Mouse (Mus musculus): Measurements from ENCODE around the gene Fut7. TPM values are rescaled to one million over a fixed set of nuclear protein-coding genes. Genes with fewer than 3 reads are reported as not detected.
A peak's percentile ranks its signal among the peaks of the same experiment; 100 is the strongest.

The Fut7 gene
- polyA plus RNA-seq, 1 experiment from 2014 or later, result 0.11 TPM

- Histone ChIP-seq H3K9ac (ENCODE audit: low read length) (peak overlapping the region; percentile 80; the same call in 1 of the 2 replicates), H3K27ac (ENCODE audit: low read depth, low read length) (no peak overlapping the region)
- no peak for ATAC-seq (ENCODE audit: insufficient read depth, low FRiP score, low TSS enrichment)
These were observed 6.5 kb downstream of the Fut7 start for GRCm38 (mm10) chr2:25429435-25430180.

GRCm38 (mm10) chr2:25430395-25431233, 7.5 kb downstream of the Fut7 start:
- H3K9ac ChIP-seq (ENCODE audit: low read length), result no peak overlapping the region
- H3K4me1 ChIP-seq (ENCODE audit: control insufficient read depth, insufficient read depth, low read length), result 0 out of 2 replicates have a peak, but pooled peaks cover 3% of the 10 kb centered on the region
- H3K9me3 ChIP-seq (ENCODE audit: control insufficient read depth, low read length), result no peaks in the 10 kb centered on the region
- no peak overlapping the region for H3K27ac ChIP-seq (ENCODE audit: low read depth, low read length)
- peaks cover 10% of the 10 kb centered on the region; the same call in 1 of the 2 replicates for H3K27me3 ChIP-seq (ENCODE audit: control insufficient read depth, insufficient read depth, low read length)
- ATAC-seq (ENCODE audit: insufficient read depth, low FRiP score, low TSS enrichment) (no peak), DNase-seq (ENCODE audit: low spot score) (no peak)
- no peaks in the 10 kb centered on the region; the same call in 1 of the 2 replicates for H3K36me3 ChIP-seq (ENCODE audit: control insufficient read depth, insufficient read depth, low read length)
- no peak overlapping the region for H3K4me3 ChIP-seq (ENCODE audit: low read depth, low read length)
- 75% methylated on average over 17 of the region's 17 CpGs for WGBS
- H3K4me2 ChIP-seq (ENCODE audit: low read depth), result no peak overlapping the region

More at GRCm38 (mm10) chr2:25429435-25430180, 6.5 kb downstream of the Fut7 start:
- DNase-seq (ENCODE audit: low spot score), result no peak
- peak overlapping the region; percentile 73 for H3K4me3 ChIP-seq (ENCODE audit: low read depth, low read length)
- H3K27me3 ChIP-seq (ENCODE audit: control insufficient read depth, insufficient read depth, low read length), result peaks cover 14% of the 10 kb centered on the region
- no peaks in the 10 kb centered on the region for H3K9me3 ChIP-seq (ENCODE audit: control insufficient read depth, low read length)
- H3K36me3 ChIP-seq (ENCODE audit: control insufficient read depth, insufficient read depth, low read length), result no peaks in the 10 kb centered on the region
- H3K4me1 ChIP-seq (ENCODE audit: control insufficient read depth, insufficient read depth, low read length), result 0 out of 2 replicates have a peak, but pooled peaks cover 3% of the 10 kb centered on the region
- peak overlapping the region; percentile 85 for H3K4me2 ChIP-seq (ENCODE audit: low read depth)
- WGBS, result 79% methylated on average over 5 of the region's 5 CpGs

GRCm38 (mm10) chr2:25431308-25431855, 8.3 kb downstream of the Fut7 start:
- WGBS, result 38% methylated on average over 6 of the region's 6 CpGs
- Histone ChIP-seq H3K9ac (ENCODE audit: low read length) (no peak overlapping the region), H3K27me3 (ENCODE audit: control insufficient read depth, insufficient read depth, low read length) (peaks cover 6% of the 10 kb centered on the region; the same call in 1 of the 2 replicates), H3K27ac (ENCODE audit: low read depth, low read length) (no peak overlapping the region), H3K4me3 (ENCODE audit: low read depth, low read length) (no peak overlapping the region), H3K9me3 (ENCODE audit: control insufficient read depth, low read length) (no peaks in the 10 kb centered on the region), H3K4me2 (ENCODE audit: low read depth) (no peak overlapping the region), H3K4me1 (ENCODE audit: control insufficient read depth, insufficient read depth, low read length) (0 out of 2 replicates have a peak, but pooled peaks cover 3% of the 10 kb centered on the region), H3K36me3 (ENCODE audit: control insufficient read depth, insufficient read depth, low read length) (no peaks in the 10 kb centered on the region; the same call in 1 of the 2 replicates)
- ATAC-seq (ENCODE audit: insufficient read depth, low FRiP score, low TSS enrichment), result no peak
- no peak for DNase-seq (ENCODE audit: low spot score)

DNA sequence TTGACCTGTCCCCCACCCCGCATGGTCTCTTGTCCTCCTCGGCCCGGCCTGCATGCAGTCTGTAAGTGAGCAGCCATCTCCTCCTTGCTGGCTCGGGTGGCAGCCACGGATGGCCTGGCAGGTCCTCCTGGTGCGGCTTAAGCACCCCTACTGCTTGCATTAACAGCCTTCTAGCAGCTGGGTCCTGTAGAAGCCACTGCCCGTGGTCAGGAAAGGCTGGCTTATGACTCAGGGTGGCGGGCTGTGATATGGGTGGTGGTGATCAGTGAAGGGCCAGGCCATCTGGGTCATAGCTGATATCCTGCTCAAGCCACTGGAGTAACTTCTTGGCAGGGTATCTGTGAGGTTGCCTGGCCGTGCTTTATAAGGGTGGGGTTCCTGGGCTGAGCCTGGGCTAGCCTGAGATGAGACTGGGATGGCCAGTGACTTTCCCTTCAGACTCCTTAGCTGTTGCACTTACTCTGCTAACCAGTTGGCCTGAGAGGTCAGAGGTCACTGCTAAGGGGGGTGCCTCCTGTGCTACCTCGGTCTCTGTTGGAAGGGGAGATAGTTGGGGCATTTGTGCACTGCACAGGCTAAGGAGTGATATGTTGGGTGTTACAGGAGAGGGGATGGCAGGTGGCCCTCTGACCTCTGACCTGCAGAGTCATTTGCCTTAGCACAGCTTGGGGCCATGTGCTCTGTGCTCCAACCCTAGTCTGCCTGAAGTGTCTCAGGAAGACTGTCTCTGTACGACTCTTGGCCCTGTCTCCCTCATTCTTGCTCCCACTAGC, 9.4 kb downstream of the Fut7 start:
- no peaks in the 10 kb centered on the region; the same call in 1 of the 2 replicates for H3K36me3 ChIP-seq (ENCODE audit: control insufficient read depth, insufficient read depth, low read length)
- no peak overlapping the region for H3K9ac ChIP-seq (ENCODE audit: low read length)
- ATAC-seq (ENCODE audit: insufficient read depth, low FRiP score, low TSS enrichment) (no peak), DNase-seq (ENCODE audit: low spot score) (no peak)
- H3K9me3 ChIP-seq (ENCODE audit: control insufficient read depth, low read length), result no peaks in the 10 kb centered on the region
- H3K27ac ChIP-seq (ENCODE audit: low read depth, low read length), result no peak overlapping the region
- 0 out of 2 replicates have a peak, but pooled peaks cover 3% of the 10 kb centered on the region for H3K4me1 ChIP-seq (ENCODE audit: control insufficient read depth, insufficient read depth, low read length)
- no peak overlapping the region for H3K4me3 ChIP-seq (ENCODE audit: low read depth, low read length)
- WGBS, result 75% methylated on average over 11 of the region's 11 CpGs
- peaks cover 6% of the 10 kb centered on the region; the same call in 1 of the 2 replicates for H3K27me3 ChIP-seq (ENCODE audit: control insufficient read depth, insufficient read depth, low read length)
- H3K4me2 ChIP-seq (ENCODE audit: low read depth), result no peak overlapping the region

DNA sequence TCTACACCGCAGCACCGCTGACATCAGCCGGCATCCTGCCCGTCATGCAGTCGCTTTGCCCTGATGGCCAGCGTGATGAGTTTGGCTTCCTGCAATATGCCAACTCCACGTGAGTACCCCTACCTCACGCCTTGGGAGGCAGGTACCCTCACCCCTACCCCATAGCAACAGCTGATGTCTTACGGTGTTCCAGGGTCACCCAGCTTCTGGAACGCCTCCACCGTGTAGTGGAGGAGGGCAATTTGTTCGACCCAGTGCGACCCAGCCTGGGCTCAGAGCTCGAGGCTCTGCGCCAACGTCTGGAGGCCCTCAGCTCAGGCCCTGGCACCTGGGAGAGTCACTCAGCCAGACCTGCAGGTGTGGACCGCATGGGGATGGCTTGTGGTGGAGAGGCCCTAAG, 10.0 kb downstream of the Fut7 start:
- Histone ChIP-seq H3K9me3 (ENCODE audit: control insufficient read depth, low read length) (no peaks in the 10 kb centered on the region), H3K4me1 (ENCODE audit: control insufficient read depth, insufficient read depth, low read length) (0 out of 2 replicates have a peak, but pooled peaks cover 3% of the 10 kb centered on the region), H3K4me3 (ENCODE audit: low read depth, low read length) (no peak overlapping the region), H3K27ac (ENCODE audit: low read depth, low read length) (no peak overlapping the region), H3K4me2 (ENCODE audit: low read depth) (no peak overlapping the region), H3K27me3 (ENCODE audit: control insufficient read depth, insufficient read depth, low read length) (peaks cover 6% of the 10 kb centered on the region; the same call in 1 of the 2 replicates), H3K9ac (ENCODE audit: low read length) (no peak overlapping the region), H3K36me3 (ENCODE audit: control insufficient read depth, insufficient read depth, low read length) (no peaks in the 10 kb centered on the region; the same call in 1 of the 2 replicates)
- WGBS, result 88% methylated on average over 17 of the region's 17 CpGs
- DNase-seq (ENCODE audit: low spot score), result no peak
- no peak for ATAC-seq (ENCODE audit: insufficient read depth, low FRiP score, low TSS enrichment)

DNA sequence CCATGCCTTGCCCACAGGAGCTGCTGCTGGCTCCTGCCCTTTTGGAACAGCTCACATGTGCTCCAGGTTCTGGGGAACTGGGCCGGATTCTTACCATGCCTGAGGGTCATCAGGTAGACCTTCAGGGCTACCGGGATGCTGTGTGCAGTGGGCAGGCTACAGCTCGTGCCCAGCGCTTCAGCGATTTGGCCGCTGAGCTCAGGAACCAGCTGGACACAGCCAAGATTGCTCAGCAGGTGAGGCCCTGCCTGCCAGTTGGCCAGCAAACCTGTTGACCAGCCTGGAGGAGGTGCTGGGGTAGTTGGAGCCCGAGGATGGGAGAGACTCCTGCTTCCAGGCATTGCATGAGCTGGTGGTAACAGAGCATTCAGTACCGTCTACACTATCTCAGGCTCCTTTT, 11.2 kb downstream of the Fut7 start:
- no peak for DNase-seq (ENCODE audit: low spot score)
- Histone ChIP-seq H3K4me1 (ENCODE audit: control insufficient read depth, insufficient read depth, low read length) (0 out of 2 replicates have a peak, but pooled peaks cover 3% of the 10 kb centered on the region), H3K4me3 (ENCODE audit: low read depth, low read length) (no peak overlapping the region), H3K9ac (ENCODE audit: low read length) (no peak overlapping the region), H3K9me3 (ENCODE audit: control insufficient read depth, low read length) (no peaks in the 10 kb centered on the region), H3K27me3 (ENCODE audit: control insufficient read depth, insufficient read depth, low read length) (peaks cover 6% of the 10 kb centered on the region; the same call in 1 of the 2 replicates), H3K36me3 (ENCODE audit: control insufficient read depth, insufficient read depth, low read length) (peaks cover 3% of the 10 kb centered on the region; the same call in 1 of the 2 replicates), H3K4me2 (ENCODE audit: low read depth) (no peak overlapping the region), H3K27ac (ENCODE audit: low read depth, low read length) (no peak overlapping the region)
- no peak for ATAC-seq (ENCODE audit: insufficient read depth, low FRiP score, low TSS enrichment)
- WGBS, result 90% methylated on average over 8 of the region's 8 CpGs

GRCm38 (mm10) chr2:25436286-25436820, 13.3 kb downstream of the Fut7 start:
- no peaks in the 10 kb centered on the region for H3K9me3 ChIP-seq (ENCODE audit: control insufficient read depth, low read length)
- no peak overlapping the region for H3K4me3 ChIP-seq (ENCODE audit: low read depth, low read length)
- H3K36me3 ChIP-seq (ENCODE audit: control insufficient read depth, insufficient read depth, low read length), result peaks cover 3% of the 10 kb centered on the region; the same call in 1 of the 2 replicates
- no peak overlapping the region for H3K4me2 ChIP-seq (ENCODE audit: low read depth)
- no peaks in the 10 kb centered on the region for H3K27me3 ChIP-seq (ENCODE audit: control insufficient read depth, insufficient read depth, low read length)
- ATAC-seq (ENCODE audit: insufficient read depth, low FRiP score, low TSS enrichment) (no peak), DNase-seq (ENCODE audit: low spot score) (no peak)
- no peak overlapping the region for H3K27ac ChIP-seq (ENCODE audit: low read depth, low read length)
- 96% methylated on average over 10 of the region's 10 CpGs for WGBS
- no peak overlapping the region for H3K9ac ChIP-seq (ENCODE audit: low read length)
- no peaks in the 10 kb centered on the region for H3K4me1 ChIP-seq (ENCODE audit: control insufficient read depth, insufficient read depth, low read length)

Measured in neural tube, embryonic 11.5 days (tissue).